Mouse (Mus musculus): ENCODE measurements at regions not wholly inside any gene's neighbourhood (a gene's known extent, or its start where the extent isn't known, plus 50 kb on each side); places are given as distances from the start of the nearest gene placed in this dataset.

GRCm38 (mm10) chr9:87524890-87525684 lies 206.0 kb downstream of the Tbx18 start:
- TF ChIP-seq CTCF (IDR thresholded peaks at IDR 0.05; ENCODE audit: low read depth) = no peak
- no peak for TF ChIP-seq EP300 (IDR thresholded peaks at IDR 0.05; ENCODE audit: low read depth)

All from liver, embryonic 14.5 days (tissue).